Comparison of ENCODE assay signal across 9 mouse cellular contexts in genomic region chr11:95088857-95089779, GRCm38 (mm10). TPM values are rescaled to one million over a fixed set of nuclear protein-coding genes. Genes with fewer than 3 reads are reported as not detected.
A peak's percentile ranks its signal among the peaks of the same experiment; 100 is the strongest.
DNase-seq lines count a peak whose midpoint lies in the region; ATAC-seq lines count a peak whose summit lies in the region.
"Had no signal": no experiment of that assay in that cellular context is flagged by ENCODE, and none has a peak within 500 bp of the region (broad histone marks: within the 10 kb centered on the region; RNA-seq: fewer than 3 reads in every experiment).

No protein-coding gene starts in this region.

- no peaks in the 10 kb centered on the region for H3K9me3 ChIP-seq in heart, embryonic 11.5 days (replicated peaks; ENCODE audit: control insufficient read depth, low read length)
- no peaks in the 10 kb centered on the region for H3K9me3 ChIP-seq in liver, embryonic 11.5 days (ENCODE audit: control insufficient read depth, low read length)
- no peaks in the 10 kb centered on the region for H3K9me3 ChIP-seq in forebrain, embryonic 12.5 days
- no peaks in the 10 kb centered on the region for H3K9me3 ChIP-seq in forebrain, embryonic 11.5 days (ENCODE audit: control insufficient read depth, low read length)
- H3K9me3 ChIP-seq: limb, embryonic 13.5 days had no signal

- no peaks in the 10 kb centered on the region for H3K27me3 ChIP-seq in heart, embryonic 11.5 days (ENCODE audit: control insufficient read depth, insufficient read depth, low read length)
- H3K27me3 ChIP-seq in liver, embryonic 11.5 days (replicated peaks; ENCODE audit: control insufficient read depth, insufficient read depth, low read length): peaks cover 5% of the 10 kb centered on the region; the same call in 1 of the 2 replicates
- H3K27me3 ChIP-seq in forebrain, embryonic 12.5 days: no peaks in the 10 kb centered on the region
- no peaks in the 10 kb centered on the region for H3K27me3 ChIP-seq in forebrain, embryonic 11.5 days (ENCODE audit: control insufficient read depth, insufficient read depth, low read length)
- H3K27me3 ChIP-seq: limb, embryonic 13.5 days had no signal

- no peak overlapping the region; the same call in 1 of the 2 replicates for H3K4me2 ChIP-seq in heart, embryonic 11.5 days
- H3K4me2 ChIP-seq in liver, embryonic 11.5 days: no peak overlapping the region
- H3K4me2 ChIP-seq in forebrain, embryonic 12.5 days: no peak overlapping the region
- no peak overlapping the region for H3K4me2 ChIP-seq in forebrain, embryonic 11.5 days (ENCODE audit: low read depth, low read length, severe bottlenecking)
- H3K4me2 ChIP-seq: limb, embryonic 13.5 days had no signal

- H3K4me1 ChIP-seq in heart, embryonic 11.5 days (ENCODE audit: control insufficient read depth, insufficient read depth, low read length): peaks cover 28% of the 10 kb centered on the region
- H3K4me1 ChIP-seq in liver, embryonic 11.5 days (replicated peaks; ENCODE audit: control insufficient read depth, insufficient read depth, low read length): peaks cover 15% of the 10 kb centered on the region
- H3K4me1 ChIP-seq in forebrain, embryonic 12.5 days: no peaks in the 10 kb centered on the region
- no peaks in the 10 kb centered on the region; the same call in 1 of the 2 replicates for H3K4me1 ChIP-seq in forebrain, embryonic 11.5 days (replicated peaks; ENCODE audit: control insufficient read depth, insufficient read depth, low read length)

- 0 out of 2 replicates have a peak overlapping the region, but pooled peaks have one; percentile 16 for H3K9ac ChIP-seq in heart, embryonic 11.5 days (ENCODE audit: low read depth, low read length)
- H3K9ac ChIP-seq in liver, embryonic 11.5 days (ENCODE audit: low read depth, low read length): no peak overlapping the region
- no peak overlapping the region for H3K9ac ChIP-seq in forebrain, embryonic 12.5 days
- H3K9ac ChIP-seq in forebrain, embryonic 11.5 days (ENCODE audit: low read length): no peak overlapping the region
- H3K9ac ChIP-seq: limb, embryonic 13.5 days had no signal

- no peak overlapping the region for H3K4me3 ChIP-seq in heart, embryonic 11.5 days (ENCODE audit: low read depth, low read length)
- H3K4me3 ChIP-seq in liver, embryonic 11.5 days (ENCODE audit: low read depth, low read length): no peak overlapping the region
- no peak overlapping the region for H3K4me3 ChIP-seq in forebrain, embryonic 12.5 days (replicated peaks)
- no peak overlapping the region for H3K4me3 ChIP-seq in forebrain, embryonic 11.5 days (ENCODE audit: low read depth, low read length)
- H3K4me3 ChIP-seq: limb, embryonic 13.5 days had no signal

- ATAC-seq in heart, embryonic 11.5 days (replicated peaks; ENCODE audit: insufficient number of reproducible peaks, low FRiP score, low TSS enrichment): no peak
- no peak for ATAC-seq in liver, embryonic 11.5 days (replicated peaks; ENCODE audit: low FRiP score)
- no peak for ATAC-seq in forebrain, embryonic 12.5 days (ENCODE audit: low FRiP score)
- no peak for ATAC-seq in inflammation-experienced regulatory T-cells, adult 6 months
- no peak for ATAC-seq in forebrain, embryonic 11.5 days (replicated peaks; ENCODE audit: low FRiP score)

- peak; percentile 61 for DNase-seq in urinary bladder, postnatal 14 days (ENCODE audit: low spot score)
- DNase-seq in urinary bladder, adult 18-20 months (ENCODE audit: low spot score in 2 of 2): no peak
- DNase-seq in kidney, postnatal 14 days: peak; percentile 81
- no peak for DNase-seq in liver, embryonic 11.5 days (ENCODE audit: low spot score)
- DNase-seq in forebrain, embryonic 11.5 days (ENCODE audit: low spot score): no peak

- 67% methylated on average over 16 of the region's 16 CpGs for WGBS in heart, embryonic 11.5 days (ENCODE audit: insufficient replicate concordance)
- WGBS in liver, embryonic 11.5 days: 59% methylated on average over 16 of the region's 16 CpGs
- 76% methylated on average over 16 of the region's 16 CpGs for WGBS in forebrain, embryonic 12.5 days
- 80% methylated on average over 16 of the region's 16 CpGs for WGBS in forebrain, embryonic 11.5 days

- no peak overlapping the region; the same call in 1 of the 2 replicates for H3K27ac ChIP-seq in heart, embryonic 11.5 days (ENCODE audit: low read depth, low read length)
- H3K27ac ChIP-seq in liver, embryonic 11.5 days (ENCODE audit: low read depth, low read length): no peak overlapping the region
- no peak overlapping the region for H3K27ac ChIP-seq in forebrain, embryonic 12.5 days
- H3K27ac ChIP-seq in forebrain, embryonic 11.5 days (ENCODE audit: low read depth, low read length): no peak overlapping the region
- H3K27ac ChIP-seq: limb, embryonic 13.5 days had no signal

- H3K36me3 ChIP-seq in heart, embryonic 11.5 days (ENCODE audit: control insufficient read depth, insufficient read depth, low read length): no peaks in the 10 kb centered on the region
- no peaks in the 10 kb centered on the region for H3K36me3 ChIP-seq in liver, embryonic 11.5 days (ENCODE audit: control insufficient read depth, insufficient read depth, low read length)
- no peaks in the 10 kb centered on the region for H3K36me3 ChIP-seq in forebrain, embryonic 12.5 days (replicated peaks)
- no peaks in the 10 kb centered on the region for H3K36me3 ChIP-seq in forebrain, embryonic 11.5 days (ENCODE audit: control insufficient read depth, insufficient read depth, low read length)
- H3K36me3 ChIP-seq: limb, embryonic 13.5 days had no signal

RNA-seq across cellular contexts. Expression of gene Itga3, which starts 12.5 kb away (rescaled TPM):
- polyA plus RNA-seq in heart, embryonic 11.5 days (2014; fragmentation: Nextera tagmentation; extraction: Ambion mirVana): 8.5 and 9.7 TPM in 2 replicates
- 4.0 and 4.6 TPM in 2 replicates for polyA plus RNA-seq in liver, embryonic 11.5 days (2014; fragmentation: Nextera tagmentation; extraction: Ambion mirVana)
- 3.8 and 5.2 TPM in 2 replicates for polyA plus RNA-seq in forebrain, embryonic 12.5 days (2016; fragmentation: Nextera tagmentation; extraction: Ambion mirVana)
- 1 to 10 TPM in 2 of 3 experiments, under 1 TPM in 1; 0.93 to 2.2 (median 1.0) TPM for polyA plus RNA-seq in inflammation-experienced regulatory T-cells, adult 6 months (2017; shearing (Covaris generic))
- polyA plus RNA-seq in forebrain, embryonic 11.5 days (2014; fragmentation: Nextera tagmentation; extraction: Ambion mirVana): 4.4 and 5.4 TPM in 2 replicates

RNA-seq across cellular contexts. Expression of gene Dlx3, which starts 30.8 kb away (rescaled TPM):
- polyA plus RNA-seq in heart, embryonic 11.5 days (2014; fragmentation: Nextera tagmentation; extraction: Ambion mirVana): 0.30 and 0.40 TPM in 2 replicates
- 0.63 and 0.68 TPM in 2 replicates for polyA plus RNA-seq in liver, embryonic 11.5 days (2014; fragmentation: Nextera tagmentation; extraction: Ambion mirVana)
- polyA plus RNA-seq in forebrain, embryonic 12.5 days (2016; fragmentation: Nextera tagmentation; extraction: Ambion mirVana): 1.0 and 1.1 TPM in 2 replicates
- polyA plus RNA-seq in inflammation-experienced regulatory T-cells, adult 6 months (2017; shearing (Covaris generic)): not detected
- 1.4 TPM in 2 replicates for polyA plus RNA-seq in forebrain, embryonic 11.5 days (2014; fragmentation: Nextera tagmentation; extraction: Ambion mirVana)

RNA-seq across cellular contexts. Expression of gene Pdk2, which starts 48.0 kb away (rescaled TPM):
- polyA plus RNA-seq in heart, embryonic 11.5 days (2014; fragmentation: Nextera tagmentation; extraction: Ambion mirVana): 45.6 and 53.0 TPM in 2 replicates
- 14.9 and 15.2 TPM in 2 replicates for polyA plus RNA-seq in liver, embryonic 11.5 days (2014; fragmentation: Nextera tagmentation; extraction: Ambion mirVana)
- 17.3 and 19.4 TPM in 2 replicates for polyA plus RNA-seq in forebrain, embryonic 12.5 days (2016; fragmentation: Nextera tagmentation; extraction: Ambion mirVana)
- polyA plus RNA-seq in inflammation-experienced regulatory T-cells, adult 6 months (2017; shearing (Covaris generic)): 1 to 10 TPM; 2.4 to 9.2 (median 8.2) TPM
- 16.5 and 17.4 TPM in 2 replicates for polyA plus RNA-seq in forebrain, embryonic 11.5 days (2014; fragmentation: Nextera tagmentation; extraction: Ambion mirVana)

RNA-seq across cellular contexts. Expression of gene Dlx4, which starts 56.9 kb away (rescaled TPM):
- not detected in 2 replicates for polyA plus RNA-seq in heart, embryonic 11.5 days (2014; fragmentation: Nextera tagmentation; extraction: Ambion mirVana)
- polyA plus RNA-seq in liver, embryonic 11.5 days (2014; fragmentation: Nextera tagmentation; extraction: Ambion mirVana): 0.19 and 0.40 TPM in 2 replicates
- 0.20 TPM in 1 of 2 replicates, not detected in the other for polyA plus RNA-seq in forebrain, embryonic 12.5 days (2016; fragmentation: Nextera tagmentation; extraction: Ambion mirVana)
- not detected for polyA plus RNA-seq in inflammation-experienced regulatory T-cells, adult 6 months (2017; shearing (Covaris generic))
- 0.23 and 0.29 TPM in 2 replicates for polyA plus RNA-seq in forebrain, embryonic 11.5 days (2014; fragmentation: Nextera tagmentation; extraction: Ambion mirVana)

Comparison
In these comparisons a context has a peak if more than half of its experiments do, and no peak if none do; other contexts are left out.
1. DNase-seq: peak in urinary bladder, postnatal 14 days (single experiment) and kidney, postnatal 14 days (single experiment); none in urinary bladder, adult 18-20 months (0 of 2), liver, embryonic 11.5 days (single experiment) and forebrain, embryonic 11.5 days (single experiment).